Mouse (Mus musculus) cortical plate, adult 2 months (tissue): ENCODE measurements around the gene Ski.

Source experiments
- CTCF ChIP-seq: fragments of 200-500 bp; IDR thresholded peaks from 2 replicates; pipeline ENCODE4 v1.5.1; 2011; ENCODE audit warnings: mild to moderate bottlenecking, control low read depth, low read length; ENCODE audit not compliant: insufficient read depth; ENCODE audit errors: extremely low read depth
- POLR2A ChIP-seq: fragments of 200-500 bp; IDR thresholded peaks from 2 replicates; pipeline ENCODE4 v1.6.1; 2011; ENCODE audit warnings: mild to moderate bottlenecking, low read length, control low read depth; ENCODE audit not compliant: insufficient read depth; ENCODE audit errors: extremely low read depth

- TF ChIP-seq CTCF = no peak
- TF ChIP-seq POLR2A = no peak
Measured at GRCm38 (mm10) chr4:155178274-155178673, 44.1 kb downstream of the Ski start.
